Mouse (Mus musculus) ES-E14 (cell line): ENCODE results near the gene Ess2. TPM values are rescaled to one million over a fixed set of nuclear protein-coding genes. Genes with fewer than 3 reads are reported as not detected.

ENCODE experiments used
- DNase-seq: peaks from one replicate; pipeline ENCODE4 v3.0.0-alpha.2; 2013; ENCODE audit warnings: low read depth, low spot score
- H3K27ac ChIP-seq: 2 replicates; pipeline ENCODE4 v1.5.1; 2012; ENCODE audit warnings: low read depth, mild to moderate bottlenecking, low read length, moderate library complexity, mixed read lengths; ENCODE audit not compliant: poor library complexity, insufficient read depth, severe bottlenecking
- H3K36me3 ChIP-seq: 2 replicates; pipeline ENCODE4 v1.6.1; 2012; ENCODE audit warnings: mild to moderate bottlenecking, low read length, moderate library complexity, mixed read lengths; ENCODE audit not compliant: control insufficient read depth, poor library complexity, insufficient read depth, severe bottlenecking
- H3K4me1 ChIP-seq, 2 experiments: fragments of 150-350 bp in 1 of 2; sonication (generic) in 1 of 2; 2 replicates each; pipeline ENCODE4 v1.6.1; 2012; ENCODE audit warnings: low read length in 2 of 2, mild to moderate bottlenecking in 1 of 2, mixed read lengths in 1 of 2; ENCODE audit not compliant: control insufficient read depth in 2 of 2, insufficient read depth in 2 of 2, poor library complexity in 1 of 2
- H3K4me3 ChIP-seq, 2 experiments: fragments of 150-350 bp in 1 of 2; sonication (generic) in 1 of 2; 2 replicates each; pipeline ENCODE4 v1.5.1; 2012; ENCODE audit warnings: low read length in 2 of 2, low read depth in 1 of 2, mild to moderate bottlenecking in 1 of 2, mixed read lengths in 1 of 2; ENCODE audit not compliant: insufficient read depth in 1 of 2, poor library complexity in 1 of 2, severe bottlenecking in 1 of 2
- H3K9ac ChIP-seq: 2 replicates; pipeline ENCODE4 v1.6.1; 2012; ENCODE audit warnings: low read depth, mild to moderate bottlenecking, low read length, mixed read lengths; ENCODE audit not compliant: poor library complexity, insufficient read depth, severe bottlenecking
- H3K9me3 ChIP-seq: fragments of 150-350 bp; sonication (generic); 2 replicates; pipeline ENCODE4 v1.6.1; 2012; ENCODE audit warnings: low read depth, mild to moderate bottlenecking, low read length; ENCODE audit not compliant: control insufficient read depth, insufficient read depth
- CHD2 ChIP-seq: IDR thresholded peaks from 2 replicates; pipeline ENCODE4 v1.6.1; 2014; ENCODE audit warnings: mild to moderate bottlenecking, low read depth, low read length, inconsistent platforms
- HCFC1 ChIP-seq: IDR thresholded peaks from 2 replicates; pipeline ENCODE4 v1.6.1; 2012; ENCODE audit warnings: low read length, inconsistent platforms, borderline replicate concordance; ENCODE audit not compliant: insufficient read depth
- MAFK ChIP-seq: IDR thresholded peaks from 2 replicates; pipeline ENCODE4 v1.6.1; 2014; ENCODE audit warnings: mild to moderate bottlenecking, low read depth, low read length, inconsistent platforms; ENCODE audit not compliant: insufficient read depth
- ZC3H11A ChIP-seq: IDR thresholded peaks from 2 replicates; pipeline ENCODE4 v1.6.1; 2012; ENCODE audit warnings: low read depth, mild to moderate bottlenecking, inconsistent platforms, low read length, borderline replicate concordance
- ZNF384 ChIP-seq: IDR thresholded peaks from 2 replicates; pipeline ENCODE4 v1.6.1; 2012; ENCODE audit warnings: low read depth, low read length, inconsistent platforms
- in situ Hi-C, 2 experiments: fragments of 600-800 bp; cut with MboI; formaldehyde crosslinking; loops; one replicate each; pipeline ENCODE4 v1.15.1; 2025; ENCODE audit warnings: low sequenced_read_pairs in 2 of 2, inconsistent platforms in 1 of 2; ENCODE audit not compliant: unreplicated experiment in 2 of 2
- total RNA-seq: library from RNA; depleted of rRNA; stranded (reverse); fragments of 300-350 nt; gene quantifications from 2 replicates; pipeline ENCODE4 v1.2.3, GENCODE M21; 2012

Gene Ess2
- total RNA-seq, 1 experiment: 27.2 TPM

DNA sequence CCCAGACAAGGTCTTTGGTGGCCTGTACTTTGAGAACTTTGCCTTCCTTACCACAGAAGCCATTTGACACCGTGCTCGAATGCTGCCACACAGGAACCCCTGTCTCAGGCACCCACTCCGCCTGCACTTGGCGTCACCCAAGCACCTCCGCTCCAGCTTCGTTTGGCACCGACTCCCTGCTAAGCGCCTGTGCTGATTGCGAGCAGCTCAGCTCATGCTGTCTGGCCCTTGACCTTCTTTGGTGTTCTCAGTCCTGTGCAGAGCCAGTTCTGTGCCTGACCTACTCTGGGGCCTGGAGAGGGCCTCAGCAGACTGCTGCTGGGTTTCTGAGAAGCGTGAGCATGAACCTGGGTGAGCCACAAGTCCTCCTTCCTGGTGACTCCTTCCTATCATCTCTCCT lies 25.6 kb upstream of the Ess2 start:
- Histone ChIP-seq H3K36me3 (no peaks in the 10 kb centered on the region), H3K4me1 (peaks cover 0 to 5% of the 10 kb centered on the region in 2 experiments; a peak in 1 of 4 replicates), H3K9me3 (no peaks in the 10 kb centered on the region), H3K9ac (no peak overlapping the region), H3K4me3 (no peak overlapping the region), H3K27ac (no peak overlapping the region)
- in situ Hi-C loops: no loop called here
- no peak for DNase-seq
- TF ChIP-seq CHD2 (no peak), ZC3H11A (no peak), MAFK (no peak), HCFC1 (no peak), ZNF384 (no peak)

GRCm38 (mm10) chr16:17934445-17934910 lies 23.3 kb upstream of the Ess2 start:
- DNase-seq: no peak
- in situ Hi-C loops: no loop called here

GRCm38 (mm10) chr16:17933594-17934444 lies 22.7 kb upstream of the Ess2 start:
- DNase-seq: no peak
- Histone ChIP-seq H3K27ac (no peak overlapping the region), H3K4me3 (no peak overlapping the region), H3K4me1 (peaks cover 4 to 19% of the 10 kb centered on the region in 2 experiments; a peak in 2 of 4 replicates), H3K36me3 (no peaks in the 10 kb centered on the region), H3K9ac (no peak overlapping the region), H3K9me3 (no peaks in the 10 kb centered on the region)
- no peak for TF ChIP-seq HCFC1
- no peak for TF ChIP-seq ZNF384
- TF ChIP-seq ZC3H11A: no peak
- no peak for TF ChIP-seq CHD2
- in situ Hi-C loops: no loop called here

More at GRCm38 (mm10) chr16:17934445-17934910, 23.3 kb upstream of the Ess2 start:
- TF ChIP-seq HCFC1 (no peak), ZNF384 (no peak), CHD2 (no peak), MAFK (no peak), ZC3H11A (no peak)
- Histone ChIP-seq H3K9me3 (no peaks in the 10 kb centered on the region), H3K27ac (no peak overlapping the region), H3K4me3 (no peak overlapping the region), H3K36me3 (no peaks in the 10 kb centered on the region), H3K4me1 (peaks cover 4 to 18% of the 10 kb centered on the region in 2 experiments; a peak in 2 of 4 replicates), H3K9ac (no peak overlapping the region)

GRCm38 (mm10) chr16:17931906-17932460 lies 20.8 kb upstream of the Ess2 start:
- peaks cover 2% of the 10 kb centered on the region; the same call in 1 of the 2 replicates for H3K36me3 ChIP-seq
- H3K27ac ChIP-seq: no peak overlapping the region
- H3K9me3 ChIP-seq: no peaks in the 10 kb centered on the region
- DNase-seq: no peak
- H3K4me1 ChIP-seq: peaks cover 4 to 20% of the 10 kb centered on the region in 2 experiments; a peak in 2 of 4 replicates
- no peak overlapping the region for H3K9ac ChIP-seq
- in situ Hi-C loops: no loop called here
- no peak overlapping the region for H3K4me3 ChIP-seq
- TF ChIP-seq ZNF384: no peak
- TF ChIP-seq CHD2: no peak
- TF ChIP-seq MAFK: no peak
- TF ChIP-seq HCFC1: no peak
- TF ChIP-seq ZC3H11A: no peak
